Mouse (Mus musculus): Measurements from ENCODE around the gene Hephl1. TPM values are rescaled to one million over a fixed set of nuclear protein-coding genes. Genes with fewer than 3 reads are reported as not detected.

Hephl1 gene
- total and polyA plus RNA-seq, 2 experiments from 2014 or later = 0.21 TPM; not detected in 1

GRCm38 (mm10) chr9:15037704-15038103, 74.2 kb downstream of the Hephl1 start:
- no peak overlapping the region for H3K27ac ChIP-seq
- WGBS = 41% methylated on average over 3 of the region's 3 CpGs

GRCm38 (mm10) chr9:15037237-15037636, 74.7 kb downstream of the Hephl1 start:
- H3K4me3 ChIP-seq (ENCODE audit: low read length) = no peak overlapping the region
- H3K9ac ChIP-seq (replicated peaks; ENCODE audit: low read length) = no peak overlapping the region
- no peaks in the 10 kb centered on the region for H3K36me3 ChIP-seq (ENCODE audit: insufficient read depth, low read length)
- H3K4me2 ChIP-seq (ENCODE audit: low read depth, low read length) = no peak overlapping the region
- H3K4me1 ChIP-seq (ENCODE audit: insufficient read depth, low read length) = 0 out of 2 replicates have a peak, but pooled peaks cover 3% of the 10 kb centered on the region
- ATAC-seq (no peak), DNase-seq (ENCODE audit: low spot score) (no peak)
- no peaks in the 10 kb centered on the region for H3K9me3 ChIP-seq (ENCODE audit: low read length)
- no peak overlapping the region for H3K27ac ChIP-seq
- H3K27me3 ChIP-seq (ENCODE audit: insufficient read depth, low read length) = no peaks in the 10 kb centered on the region
- no peak for TF ChIP-seq CTCF (IDR thresholded peaks at IDR 0.05; ENCODE audit: low read depth)

More at GRCm38 (mm10) chr9:15037704-15038103, 74.2 kb downstream of the Hephl1 start:
- DNase-seq (ENCODE audit: low spot score) (no peak), ATAC-seq (0 out of 2 replicates have a peak, but pooled peaks have one; percentile 19)
- H3K4me2 ChIP-seq (ENCODE audit: low read depth, low read length) = no peak overlapping the region
- H3K9ac ChIP-seq (replicated peaks; ENCODE audit: low read length) = no peak overlapping the region
- no peak overlapping the region for H3K4me3 ChIP-seq (ENCODE audit: low read length)
- 0 out of 2 replicates have a peak, but pooled peaks cover 3% of the 10 kb centered on the region for H3K4me1 ChIP-seq (ENCODE audit: insufficient read depth, low read length)
- no peaks in the 10 kb centered on the region for H3K9me3 ChIP-seq (ENCODE audit: low read length)
- no peak for TF ChIP-seq CTCF (IDR thresholded peaks at IDR 0.05; ENCODE audit: low read depth)
- no peaks in the 10 kb centered on the region for H3K27me3 ChIP-seq (ENCODE audit: insufficient read depth, low read length)
- H3K36me3 ChIP-seq (ENCODE audit: insufficient read depth, low read length) = no peaks in the 10 kb centered on the region

- no peaks in the 10 kb centered on the region for H3K27me3 ChIP-seq (ENCODE audit: insufficient read depth, low read length)
- no peak for TF ChIP-seq CTCF (IDR thresholded peaks at IDR 0.05; ENCODE audit: low read depth)
- H3K9me3 ChIP-seq (ENCODE audit: low read length) = no peaks in the 10 kb centered on the region
- H3K27ac ChIP-seq = 0 out of 2 replicates have a peak overlapping the region, but pooled peaks have one; percentile 41
- DNase-seq (ENCODE audit: low spot score) (peak; percentile 23), ATAC-seq (no peak; the same call in 1 of the 2 replicates)
- WGBS = 24% methylated on average over 4 of the region's 4 CpGs
- no peak overlapping the region for H3K4me3 ChIP-seq (ENCODE audit: low read length)
- H3K9ac ChIP-seq (replicated peaks; ENCODE audit: low read length) = no peak overlapping the region
- H3K4me2 ChIP-seq (ENCODE audit: low read depth, low read length) = no peak overlapping the region
- H3K36me3 ChIP-seq (ENCODE audit: insufficient read depth, low read length) = no peaks in the 10 kb centered on the region
- H3K4me1 ChIP-seq (ENCODE audit: insufficient read depth, low read length) = 0 out of 2 replicates have a peak, but pooled peaks cover 3% of the 10 kb centered on the region
These were observed 75.1 kb downstream of the Hephl1 start for GRCm38 (mm10) chr9:15036807-15037206.

- TF ChIP-seq CTCF (IDR thresholded peaks at IDR 0.05; ENCODE audit: low read depth) = no peak
- 0 out of 2 replicates have a peak, but pooled peaks cover 3% of the 10 kb centered on the region for H3K4me1 ChIP-seq (ENCODE audit: insufficient read depth, low read length)
- no peaks in the 10 kb centered on the region for H3K36me3 ChIP-seq (ENCODE audit: insufficient read depth, low read length)
- H3K27me3 ChIP-seq (ENCODE audit: insufficient read depth, low read length) = no peaks in the 10 kb centered on the region
- H3K9me3 ChIP-seq (ENCODE audit: low read length) = no peaks in the 10 kb centered on the region
- DNase-seq (ENCODE audit: low spot score) = no peak
- no peak overlapping the region for H3K4me2 ChIP-seq (ENCODE audit: low read depth, low read length)
- WGBS = 92% methylated on average over 2 of the region's 2 CpGs
- no peak overlapping the region for H3K4me3 ChIP-seq (ENCODE audit: low read length)
- no peak overlapping the region for H3K27ac ChIP-seq
- H3K9ac ChIP-seq (replicated peaks; ENCODE audit: low read length) = no peak overlapping the region
- no peak for ATAC-seq
These were observed 75.5 kb downstream of the Hephl1 start for GRCm38 (mm10) chr9:15036405-15036804.

GRCm38 (mm10) chr9:15035979-15036378, 75.9 kb downstream of the Hephl1 start:
- 0 out of 2 replicates have a peak, but pooled peaks cover 3% of the 10 kb centered on the region for H3K4me1 ChIP-seq (ENCODE audit: insufficient read depth, low read length)
- H3K4me3 ChIP-seq (ENCODE audit: low read length) = no peak overlapping the region
- whole genome bisulfite sequencing = 89% methylated on average over 7 of the region's 7 CpGs
- no peak overlapping the region for H3K27ac ChIP-seq
- ATAC-seq = no peak
- TF ChIP-seq CTCF (IDR thresholded peaks at IDR 0.05; ENCODE audit: low read depth) = no peak
- H3K27me3 ChIP-seq (ENCODE audit: insufficient read depth, low read length) = no peaks in the 10 kb centered on the region
- no peak overlapping the region for H3K4me2 ChIP-seq (ENCODE audit: low read depth, low read length)
- no peak for DNase-seq (ENCODE audit: low spot score)
- H3K9ac ChIP-seq (replicated peaks; ENCODE audit: low read length) = no peak overlapping the region
- H3K36me3 ChIP-seq (ENCODE audit: insufficient read depth, low read length) = no peaks in the 10 kb centered on the region
- no peaks in the 10 kb centered on the region for H3K9me3 ChIP-seq (ENCODE audit: low read length)

GRCm38 (mm10) chr9:15034546-15035273, 77.2 kb downstream of the Hephl1 start:
- 85% methylated on average over 7 of the region's 7 CpGs for WGBS
- no peaks in the 10 kb centered on the region for H3K36me3 ChIP-seq (ENCODE audit: insufficient read depth, low read length)
- H3K4me3 ChIP-seq (ENCODE audit: low read length) = no peak overlapping the region
- H3K27me3 ChIP-seq (ENCODE audit: insufficient read depth, low read length) = no peaks in the 10 kb centered on the region
- H3K4me2 ChIP-seq (ENCODE audit: low read depth, low read length) = no peak overlapping the region
- no peak for ATAC-seq
- H3K27ac ChIP-seq = no peak overlapping the region
- 0 out of 2 replicates have a peak, but pooled peaks cover 3% of the 10 kb centered on the region for H3K4me1 ChIP-seq (ENCODE audit: insufficient read depth, low read length)
- no peak overlapping the region for H3K9ac ChIP-seq (replicated peaks; ENCODE audit: low read length)
- DNase-seq (ENCODE audit: low spot score) = no peak
- no peak for TF ChIP-seq CTCF (IDR thresholded peaks at IDR 0.05; ENCODE audit: low read depth)
- H3K9me3 ChIP-seq (ENCODE audit: low read length) = no peaks in the 10 kb centered on the region

All from hindbrain, postnatal 0 days (tissue).